Mouse (Mus musculus): Measurements from ENCODE around the gene Kcnq4. TPM values are rescaled to one million over a fixed set of nuclear protein-coding genes. Genes with fewer than 3 reads are reported as not detected.

Gene Kcnq4
- polyA plus RNA-seq, 1 experiment from 2014 or later = 0.73 TPM

- Histone ChIP-seq H3K36me3 (ENCODE audit: control insufficient read depth, insufficient read depth, low read length) (no peaks in the 10 kb centered on the region), H3K9me3 (ENCODE audit: control insufficient read depth, low read length) (no peaks in the 10 kb centered on the region)
- 45% methylated on average over 10 of the region's 10 CpGs for WGBS
Measured at GRCm38 (mm10) chr4:120692717-120693116, 55.7 kb downstream of the Kcnq4 start.

GRCm38 (mm10) chr4:120689317-120689716 lies 59.1 kb downstream of the Kcnq4 start:
- no peak for ATAC-seq (ENCODE audit: low FRiP score, low TSS enrichment)
- WGBS = 70% methylated on average over 6 of the region's 6 CpGs

More at GRCm38 (mm10) chr4:120692717-120693116, 55.7 kb downstream of the Kcnq4 start:
- Histone ChIP-seq H3K27ac (ENCODE audit: low read depth, low read length) (no peak overlapping the region), H3K4me2 (replicated peaks; ENCODE audit: low read depth, low read length) (no peak overlapping the region), H3K4me3 (ENCODE audit: low read length) (no peak overlapping the region), H3K9ac (ENCODE audit: low read depth, low read length) (no peak overlapping the region), H3K27me3 (ENCODE audit: control insufficient read depth, insufficient read depth, low read length) (peaks cover 14% of the 10 kb centered on the region), H3K4me1 (ENCODE audit: control insufficient read depth, insufficient read depth, low read length) (no peaks in the 10 kb centered on the region)
- no peak for ATAC-seq (ENCODE audit: low FRiP score, low TSS enrichment)

GRCm38 (mm10) chr4:120687282-120687681 lies 61.1 kb downstream of the Kcnq4 start:
- Histone ChIP-seq H3K27ac (ENCODE audit: low read depth, low read length) (no peak overlapping the region), H3K4me1 (ENCODE audit: control insufficient read depth, insufficient read depth, low read length) (peaks cover 4% of the 10 kb centered on the region; the same call in 1 of the 2 replicates), H3K4me3 (ENCODE audit: low read length) (no peak overlapping the region), H3K27me3 (ENCODE audit: control insufficient read depth, insufficient read depth, low read length) (no peaks in the 10 kb centered on the region), H3K9me3 (ENCODE audit: control insufficient read depth, low read length) (no peaks in the 10 kb centered on the region), H3K9ac (ENCODE audit: low read depth, low read length) (no peak overlapping the region; the same call in 1 of the 2 replicates), H3K36me3 (ENCODE audit: control insufficient read depth, insufficient read depth, low read length) (no peaks in the 10 kb centered on the region), H3K4me2 (replicated peaks; ENCODE audit: low read depth, low read length) (no peak overlapping the region)
- ATAC-seq (ENCODE audit: low FRiP score, low TSS enrichment) = no peak
- WGBS = 26% methylated on average over 6 of the region's 6 CpGs

More at GRCm38 (mm10) chr4:120689317-120689716, 59.1 kb downstream of the Kcnq4 start:
- Histone ChIP-seq H3K9ac (ENCODE audit: low read depth, low read length) (no peak overlapping the region), H3K4me3 (ENCODE audit: low read length) (no peak overlapping the region), H3K4me1 (ENCODE audit: control insufficient read depth, insufficient read depth, low read length) (peaks cover 4% of the 10 kb centered on the region; the same call in 1 of the 2 replicates), H3K36me3 (ENCODE audit: control insufficient read depth, insufficient read depth, low read length) (no peaks in the 10 kb centered on the region), H3K9me3 (ENCODE audit: control insufficient read depth, low read length) (no peaks in the 10 kb centered on the region), H3K4me2 (replicated peaks; ENCODE audit: low read depth, low read length) (no peak overlapping the region), H3K27ac (ENCODE audit: low read depth, low read length) (no peak overlapping the region), H3K27me3 (ENCODE audit: control insufficient read depth, insufficient read depth, low read length) (peaks cover 3% of the 10 kb centered on the region; the same call in 1 of the 2 replicates)

- Histone ChIP-seq H3K4me1 (ENCODE audit: control insufficient read depth, insufficient read depth, low read length) (peaks cover 4% of the 10 kb centered on the region; the same call in 1 of the 2 replicates), H3K4me3 (ENCODE audit: low read length) (no peak overlapping the region), H3K4me2 (replicated peaks; ENCODE audit: low read depth, low read length) (no peak overlapping the region), H3K9ac (ENCODE audit: low read depth, low read length) (no peak overlapping the region), H3K27ac (ENCODE audit: low read depth, low read length) (no peak overlapping the region), H3K27me3 (ENCODE audit: control insufficient read depth, insufficient read depth, low read length) (no peaks in the 10 kb centered on the region), H3K36me3 (ENCODE audit: control insufficient read depth, insufficient read depth, low read length) (no peaks in the 10 kb centered on the region), H3K9me3 (ENCODE audit: control insufficient read depth, low read length) (no peaks in the 10 kb centered on the region)
- no peak for ATAC-seq (ENCODE audit: low FRiP score, low TSS enrichment)
- 62% methylated on average over 9 of the region's 9 CpGs for WGBS
Measured at GRCm38 (mm10) chr4:120683278-120683997, 65.0 kb downstream of the Kcnq4 start.

- Histone ChIP-seq H3K27ac (ENCODE audit: low read depth, low read length) (no peak overlapping the region), H3K4me2 (replicated peaks; ENCODE audit: low read depth, low read length) (no peak overlapping the region), H3K4me1 (ENCODE audit: control insufficient read depth, insufficient read depth, low read length) (peaks cover 1% of the 10 kb centered on the region; the same call in 1 of the 2 replicates), H3K9ac (ENCODE audit: low read depth, low read length) (no peak overlapping the region), H3K36me3 (ENCODE audit: control insufficient read depth, insufficient read depth, low read length) (no peaks in the 10 kb centered on the region), H3K27me3 (ENCODE audit: control insufficient read depth, insufficient read depth, low read length) (no peaks in the 10 kb centered on the region), H3K4me3 (ENCODE audit: low read length) (no peak overlapping the region), H3K9me3 (ENCODE audit: control insufficient read depth, low read length) (no peaks in the 10 kb centered on the region)
- WGBS = 42% methylated on average over 10 of the region's 10 CpGs
- ATAC-seq (ENCODE audit: low FRiP score, low TSS enrichment) = no peak
Measured at GRCm38 (mm10) chr4:120682168-120682567, 66.2 kb downstream of the Kcnq4 start.

- Histone ChIP-seq H3K4me2 (replicated peaks; ENCODE audit: low read depth, low read length) (no peak overlapping the region), H3K27ac (ENCODE audit: low read depth, low read length) (no peak overlapping the region), H3K9me3 (ENCODE audit: control insufficient read depth, low read length) (no peaks in the 10 kb centered on the region), H3K36me3 (ENCODE audit: control insufficient read depth, insufficient read depth, low read length) (no peaks in the 10 kb centered on the region), H3K4me3 (ENCODE audit: low read length) (no peak overlapping the region), H3K9ac (ENCODE audit: low read depth, low read length) (no peak overlapping the region), H3K4me1 (ENCODE audit: control insufficient read depth, insufficient read depth, low read length) (no peaks in the 10 kb centered on the region), H3K27me3 (ENCODE audit: control insufficient read depth, insufficient read depth, low read length) (no peaks in the 10 kb centered on the region)
- no peak for ATAC-seq (ENCODE audit: low FRiP score, low TSS enrichment)
- WGBS = 58% methylated on average over 7 of the region's 7 CpGs
Measured at GRCm38 (mm10) chr4:120680953-120681352, 67.5 kb downstream of the Kcnq4 start.

- 78% methylated on average over 2 of the region's 2 CpGs for WGBS
- H3K4me2 ChIP-seq (replicated peaks; ENCODE audit: low read depth, low read length) = no peak overlapping the region
- H3K4me1 ChIP-seq (ENCODE audit: control insufficient read depth, insufficient read depth, low read length) = no peaks in the 10 kb centered on the region
- no peak for ATAC-seq (ENCODE audit: low FRiP score, low TSS enrichment)
- H3K9ac ChIP-seq (ENCODE audit: low read depth, low read length) = no peak overlapping the region
- no peaks in the 10 kb centered on the region for H3K9me3 ChIP-seq (ENCODE audit: control insufficient read depth, low read length)
- no peak overlapping the region for H3K27ac ChIP-seq (ENCODE audit: low read depth, low read length)
- H3K36me3 ChIP-seq (ENCODE audit: control insufficient read depth, insufficient read depth, low read length) = no peaks in the 10 kb centered on the region
- H3K4me3 ChIP-seq (ENCODE audit: low read length) = no peak overlapping the region
- peaks cover under 1% of the 10 kb centered on the region; the same call in 1 of the 2 replicates for H3K27me3 ChIP-seq (ENCODE audit: control insufficient read depth, insufficient read depth, low read length)
Measured at GRCm38 (mm10) chr4:120675640-120676039, 72.8 kb downstream of the Kcnq4 start.

- no peak for ATAC-seq (ENCODE audit: low FRiP score, low TSS enrichment)
- Histone ChIP-seq H3K4me2 (replicated peaks; ENCODE audit: low read depth, low read length) (no peak overlapping the region), H3K27me3 (ENCODE audit: control insufficient read depth, insufficient read depth, low read length) (peaks cover 4% of the 10 kb centered on the region; the same call in 1 of the 2 replicates), H3K4me1 (ENCODE audit: control insufficient read depth, insufficient read depth, low read length) (no peaks in the 10 kb centered on the region), H3K4me3 (ENCODE audit: low read length) (no peak overlapping the region), H3K36me3 (ENCODE audit: control insufficient read depth, insufficient read depth, low read length) (no peaks in the 10 kb centered on the region), H3K9me3 (ENCODE audit: control insufficient read depth, low read length) (no peaks in the 10 kb centered on the region), H3K9ac (ENCODE audit: low read depth, low read length) (no peak overlapping the region), H3K27ac (ENCODE audit: low read depth, low read length) (no peak overlapping the region)
- 75% methylated on average over 8 of the region's 8 CpGs for WGBS
Measured at GRCm38 (mm10) chr4:120674775-120675451, 73.5 kb downstream of the Kcnq4 start.

GRCm38 (mm10) chr4:120673606-120674005 lies 74.8 kb downstream of the Kcnq4 start:
- H3K27me3 ChIP-seq (ENCODE audit: control insufficient read depth, insufficient read depth, low read length) = peaks cover 6% of the 10 kb centered on the region; the same call in 1 of the 2 replicates
- no peak overlapping the region for H3K4me2 ChIP-seq (replicated peaks; ENCODE audit: low read depth, low read length)
- WGBS = 82% methylated on average over 3 of the region's 3 CpGs
- H3K4me1 ChIP-seq (ENCODE audit: control insufficient read depth, insufficient read depth, low read length) = no peaks in the 10 kb centered on the region
- H3K9ac ChIP-seq (ENCODE audit: low read depth, low read length) = no peak overlapping the region
- no peak overlapping the region for H3K27ac ChIP-seq (ENCODE audit: low read depth, low read length)
- H3K4me3 ChIP-seq (ENCODE audit: low read length) = no peak overlapping the region
- no peak for ATAC-seq (ENCODE audit: low FRiP score, low TSS enrichment)
- H3K36me3 ChIP-seq (ENCODE audit: control insufficient read depth, insufficient read depth, low read length) = no peaks in the 10 kb centered on the region
- no peaks in the 10 kb centered on the region for H3K9me3 ChIP-seq (ENCODE audit: control insufficient read depth, low read length)

All from kidney, embryonic 14.5 days (tissue).